Mouse (Mus musculus): ENCODE data around the gene Ctdsp2. TPM values are rescaled to one million over a fixed set of nuclear protein-coding genes. Genes with fewer than 3 reads are reported as not detected.

The Ctdsp2 gene
- polyA plus RNA-seq, 1 experiment from 2014 or later: 10.7 TPM

DNA sequence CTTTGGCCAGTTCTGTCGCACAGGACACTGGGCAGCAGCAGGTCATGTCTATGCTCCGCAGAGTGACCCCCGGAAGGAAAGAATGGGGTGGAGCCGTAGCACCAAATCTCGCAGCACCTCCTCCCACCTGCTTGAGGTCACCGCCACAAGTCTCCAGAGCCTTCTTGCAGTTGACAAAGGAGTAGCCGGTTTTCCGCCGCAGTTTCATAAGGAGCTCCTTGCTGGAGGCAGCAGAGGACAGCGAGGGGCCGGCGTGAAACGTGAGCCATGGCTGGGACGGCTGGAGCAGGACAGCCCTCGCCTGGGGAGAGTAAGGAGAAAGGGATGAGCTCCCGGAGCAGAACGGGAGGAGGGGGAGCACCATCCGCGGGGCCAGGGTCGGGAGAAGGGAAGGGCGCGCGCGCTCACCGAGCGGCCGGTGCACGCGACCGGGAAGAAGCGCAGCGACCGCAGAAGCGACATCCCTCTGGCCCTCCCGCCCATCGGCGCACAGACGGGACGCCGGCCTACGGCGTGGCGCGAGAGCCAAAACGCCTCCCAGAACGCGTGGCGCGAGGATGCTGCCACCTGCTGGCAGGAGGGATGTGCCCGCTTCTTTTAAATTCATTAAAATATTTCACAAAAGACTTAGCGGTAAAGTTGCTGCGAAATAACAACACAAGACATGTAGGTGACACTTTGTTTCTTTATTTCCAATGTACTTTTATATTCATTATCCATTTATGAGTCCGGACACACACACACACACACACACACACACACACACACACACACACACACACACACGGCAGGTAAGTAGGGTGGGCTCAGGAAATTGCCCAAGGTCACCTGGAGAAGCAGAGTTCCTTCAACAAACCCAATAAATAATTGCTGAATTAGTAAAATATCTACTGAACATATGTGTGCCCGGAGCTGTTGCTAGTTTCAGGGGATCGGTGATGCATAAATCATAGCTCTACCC, 52.1 kb downstream of the Ctdsp2 start, which contains the start of gene Tsfm:
TSS of gene Tsfm (minus strand) at position 505 of the 961 bp plus-strand sequence.
- TF ChIP-seq CTCF (IDR thresholded peaks at IDR 0.05; ENCODE audit: low read depth): peak; percentile 99
- no peak for TF ChIP-seq EP300 (IDR thresholded peaks at IDR 0.05; ENCODE audit: low read depth)
- ATAC-seq (peak; percentile 92), DNase-seq (peak; percentile 94)
- Histone ChIP-seq H3K9ac (replicated peaks) (peak within 1 kb of the TSS; percentile 73), H3K4me3 (ENCODE audit: low read depth, low read length) (peak within 1 kb of the TSS; percentile 72), H3K27me3 (ENCODE audit: insufficient read depth, low read length) (no peaks in the 10 kb centered on the region), H3K36me3 (replicated peaks; ENCODE audit: insufficient read depth, low read length) (peaks cover 14% of the 10 kb centered on the region; the same call in 1 of the 2 replicates), H3K4me1 (ENCODE audit: insufficient read depth) (0 out of 2 replicates have a peak, but pooled peaks cover 4% of the 10 kb centered on the region), H3K4me2 (ENCODE audit: low read depth, low read length) (peak within 1 kb of the TSS; percentile 85), H3K27ac (ENCODE audit: low read depth) (peak within 1 kb of the TSS; percentile 30; the same call in 1 of the 2 replicates), H3K9me3 (ENCODE audit: low read length) (no peaks in the 10 kb centered on the region)
- WGBS (ENCODE audit: insufficient replicate concordance): 5% methylated on average over 56 of the region's 56 CpGs

DNA sequence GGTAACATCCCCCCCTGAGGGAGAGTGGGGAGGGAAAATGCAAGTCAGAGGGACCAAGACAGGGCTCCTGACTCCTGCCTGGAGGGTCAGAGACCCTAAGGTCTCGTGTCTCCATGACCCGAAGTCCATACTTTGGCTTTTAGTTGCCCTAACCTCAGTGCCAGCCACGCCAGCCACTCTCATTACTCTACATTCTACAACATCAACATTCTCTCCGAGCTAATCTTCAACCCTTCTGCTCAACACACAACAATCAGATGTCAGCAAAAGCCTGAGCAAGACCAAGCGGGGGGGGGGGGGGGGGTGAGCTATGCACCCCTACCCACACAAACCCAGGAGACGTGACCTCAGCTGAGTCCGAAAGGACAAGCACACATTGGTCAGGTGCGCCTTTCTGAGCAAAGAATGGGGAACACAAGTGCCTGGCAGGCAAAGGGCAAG, 54.8 kb downstream of the Ctdsp2 start:
- no peak overlapping the region for H3K27ac ChIP-seq (ENCODE audit: low read depth)
- no peak for TF ChIP-seq CTCF (IDR thresholded peaks at IDR 0.05; ENCODE audit: low read depth)
- no peak for TF ChIP-seq EP300 (IDR thresholded peaks at IDR 0.05; ENCODE audit: low read depth)
- 65% methylated on average over 7 of the region's 8 CpGs for WGBS (ENCODE audit: insufficient replicate concordance)
- no peak overlapping the region for H3K4me2 ChIP-seq (ENCODE audit: low read depth, low read length)
- H3K9ac ChIP-seq (replicated peaks): no peak overlapping the region
- 0 out of 2 replicates have a peak, but pooled peaks cover 4% of the 10 kb centered on the region for H3K4me1 ChIP-seq (ENCODE audit: insufficient read depth)
- DNase-seq: no peak
- ATAC-seq: no peak
- no peak overlapping the region for H3K4me3 ChIP-seq (ENCODE audit: low read depth, low read length)
- 0 out of 2 replicates have a peak, but pooled peaks cover 3% of the 10 kb centered on the region for H3K36me3 ChIP-seq (replicated peaks; ENCODE audit: insufficient read depth, low read length)
- H3K9me3 ChIP-seq (ENCODE audit: low read length): no peaks in the 10 kb centered on the region
- no peaks in the 10 kb centered on the region for H3K27me3 ChIP-seq (ENCODE audit: insufficient read depth, low read length)

- ATAC-seq (peak; percentile 67), DNase-seq (no peak)
- H3K27me3 ChIP-seq (ENCODE audit: insufficient read depth, low read length): peaks cover 7% of the 10 kb centered on the region; the same call in 1 of the 2 replicates
- no peak overlapping the region for H3K9ac ChIP-seq (replicated peaks)
- TF ChIP-seq EP300 (IDR thresholded peaks at IDR 0.05; ENCODE audit: low read depth) (no peak), CTCF (IDR thresholded peaks at IDR 0.05; ENCODE audit: low read depth) (no peak)
- H3K27ac ChIP-seq (ENCODE audit: low read depth): no peak overlapping the region
- no peaks in the 10 kb centered on the region for H3K36me3 ChIP-seq (replicated peaks; ENCODE audit: insufficient read depth, low read length)
- H3K4me3 ChIP-seq (ENCODE audit: low read depth, low read length): no peak overlapping the region
- H3K4me2 ChIP-seq (ENCODE audit: low read depth, low read length): no peak overlapping the region
- WGBS (ENCODE audit: insufficient replicate concordance): 69% methylated on average over 12 of the region's 12 CpGs
- H3K9me3 ChIP-seq (ENCODE audit: low read length): no peaks in the 10 kb centered on the region
- H3K4me1 ChIP-seq (ENCODE audit: insufficient read depth): no peaks in the 10 kb centered on the region
These were observed 57.8 kb downstream of the Ctdsp2 start for GRCm38 (mm10) chr10:127036273-127036672.

GRCm38 (mm10) chr10:127037641-127038040, 59.1 kb downstream of the Ctdsp2 start:
- peaks cover 8% of the 10 kb centered on the region; the same call in 1 of the 2 replicates for H3K27me3 ChIP-seq (ENCODE audit: insufficient read depth, low read length)

DNA sequence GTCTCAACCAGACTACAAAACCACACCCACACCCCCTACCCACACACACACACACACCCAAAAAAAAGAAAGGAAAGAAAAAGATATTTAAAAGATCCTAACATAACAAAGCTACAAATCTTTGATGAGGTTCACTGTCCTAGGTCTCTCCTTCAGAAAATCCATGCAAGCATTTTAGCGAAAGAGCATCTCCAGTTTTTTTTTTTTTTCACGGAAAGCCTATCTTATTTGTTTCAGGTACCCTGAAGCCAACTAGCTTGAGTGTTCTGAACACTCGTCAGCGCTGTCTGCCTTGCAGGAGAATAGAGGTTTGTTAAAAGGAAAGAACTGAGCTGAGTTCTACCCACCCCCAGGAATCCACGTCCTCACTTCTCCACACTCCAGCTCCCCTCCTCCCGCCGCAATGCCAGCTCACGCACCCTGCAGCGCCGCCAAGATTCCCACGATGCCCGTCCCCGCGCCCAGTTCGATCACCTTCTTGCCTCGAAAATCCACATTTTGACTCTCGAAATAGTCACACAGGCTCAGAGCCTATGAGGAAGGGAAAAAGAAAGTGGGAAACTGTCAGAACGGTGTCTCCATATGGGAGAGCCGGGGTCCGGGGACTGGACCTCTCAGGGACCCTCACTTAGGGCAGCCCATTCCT, 62.2 kb downstream of the Ctdsp2 start:
- Histone ChIP-seq H3K9me3 (ENCODE audit: low read length) (no peaks in the 10 kb centered on the region), H3K36me3 (replicated peaks; ENCODE audit: insufficient read depth, low read length) (peaks cover 3% of the 10 kb centered on the region; the same call in 1 of the 2 replicates), H3K9ac (replicated peaks) (peak overlapping the region; percentile 62), H3K27me3 (ENCODE audit: insufficient read depth, low read length) (peaks cover 8% of the 10 kb centered on the region; the same call in 1 of the 2 replicates), H3K4me2 (ENCODE audit: low read depth, low read length) (peak overlapping the region; percentile 90), H3K4me3 (ENCODE audit: low read depth, low read length) (peak overlapping the region; percentile 72), H3K4me1 (ENCODE audit: insufficient read depth) (peaks cover 11% of the 10 kb centered on the region), H3K27ac (ENCODE audit: low read depth) (no peak overlapping the region)
- TF ChIP-seq CTCF (IDR thresholded peaks at IDR 0.05; ENCODE audit: low read depth): no peak
- no peak for TF ChIP-seq EP300 (IDR thresholded peaks at IDR 0.05; ENCODE audit: low read depth)
- DNase-seq (no peak), ATAC-seq (no peak)
- 2% methylated on average over 20 of the region's 20 CpGs for WGBS (ENCODE audit: insufficient replicate concordance)

More at GRCm38 (mm10) chr10:127037641-127038040, 59.1 kb downstream of the Ctdsp2 start:
- Histone ChIP-seq H3K9me3 (ENCODE audit: low read length) (no peaks in the 10 kb centered on the region), H3K36me3 (replicated peaks; ENCODE audit: insufficient read depth, low read length) (no peaks in the 10 kb centered on the region), H3K4me1 (ENCODE audit: insufficient read depth) (peaks cover 7% of the 10 kb centered on the region), H3K4me2 (ENCODE audit: low read depth, low read length) (no peak overlapping the region), H3K27ac (ENCODE audit: low read depth) (no peak overlapping the region), H3K4me3 (ENCODE audit: low read depth, low read length) (no peak overlapping the region), H3K9ac (replicated peaks) (no peak overlapping the region)
- ATAC-seq (no peak), DNase-seq (no peak)
- 67% methylated on average over 12 of the region's 12 CpGs for WGBS (ENCODE audit: insufficient replicate concordance)
- TF ChIP-seq EP300 (IDR thresholded peaks at IDR 0.05; ENCODE audit: low read depth): no peak
- no peak for TF ChIP-seq CTCF (IDR thresholded peaks at IDR 0.05; ENCODE audit: low read depth)
